Mouse (Mus musculus) layer of hippocampus, adult 2 months (tissue): ENCODE measurements at regions not wholly inside any gene's neighbourhood (a gene's known extent, or its start where the extent isn't known, plus 50 kb on each side); places are given as distances from the start of the nearest gene placed in this dataset.

Source experiments
- DNase-seq, 2 experiments: peaks; one replicate each; pipeline ENCODE4 v3.0.0; 2022; ENCODE audit warnings: low spot score in 2 of 2
- H3K27ac ChIP-seq: fragments of 200-600 bp; 2 replicates; pipeline ENCODE4 v1.8.1; 2022
- H3K4me3 ChIP-seq: fragments of 200-600 bp; 2 replicates; pipeline ENCODE4 v1.8.1; 2022; ENCODE audit warnings: mild to moderate bottlenecking
- CTCF ChIP-seq: fragments of 200-600 bp; conservative IDR thresholded peaks from 2 replicates; pipeline ENCODE4 v1.8.1; 2022; ENCODE audit warnings: antibody characterized with exemption, mild to moderate bottlenecking, moderate library complexity

DNA sequence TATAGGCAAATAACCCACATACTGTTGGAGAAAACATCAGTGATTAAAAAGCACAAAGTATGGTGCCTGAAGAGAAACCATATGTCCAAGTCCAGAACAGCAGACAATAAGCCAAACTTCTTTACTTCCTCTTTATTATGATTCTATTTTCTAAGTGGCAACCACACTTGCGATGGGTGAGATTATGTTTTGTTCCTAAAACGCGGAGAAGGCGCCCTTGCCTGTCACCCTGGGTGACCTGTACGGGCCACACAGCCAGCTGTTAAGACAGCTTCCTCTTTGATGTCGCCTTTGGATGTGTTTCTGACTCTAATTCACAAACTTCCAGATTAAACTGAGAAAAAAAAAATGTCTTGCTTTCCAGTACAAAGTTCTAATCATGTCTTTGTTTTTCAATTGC is 83.9 kb upstream of the Sgip1 start:
- Histone ChIP-seq H3K4me3 (no peak overlapping the region), H3K27ac (no peak overlapping the region)
- TF ChIP-seq CTCF: no peak
- DNase-seq: no peak

DNA sequence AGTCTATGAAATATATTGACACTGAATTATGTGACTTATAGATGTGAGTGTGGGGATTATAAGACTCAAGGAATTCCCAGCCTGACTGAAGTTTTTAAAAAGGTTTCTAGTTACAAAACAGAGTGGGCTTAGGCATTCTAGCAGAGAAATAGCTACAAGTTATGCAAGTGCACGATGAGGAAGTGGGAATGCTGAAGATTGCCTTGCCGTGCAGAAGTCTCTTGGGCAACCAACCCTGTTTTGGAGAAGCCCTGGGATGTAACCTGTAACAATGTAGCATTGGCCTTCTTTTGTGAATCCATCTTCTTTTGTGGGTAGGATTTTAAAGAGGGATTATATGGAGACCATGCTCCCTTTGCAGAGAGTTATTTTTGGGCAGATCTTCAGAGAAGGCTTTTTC is 82.5 kb upstream of the Sgip1 start:
- no peak for TF ChIP-seq CTCF
- H3K27ac ChIP-seq: no peak overlapping the region
- no peak for DNase-seq
- H3K4me3 ChIP-seq: no peak overlapping the region

DNA sequence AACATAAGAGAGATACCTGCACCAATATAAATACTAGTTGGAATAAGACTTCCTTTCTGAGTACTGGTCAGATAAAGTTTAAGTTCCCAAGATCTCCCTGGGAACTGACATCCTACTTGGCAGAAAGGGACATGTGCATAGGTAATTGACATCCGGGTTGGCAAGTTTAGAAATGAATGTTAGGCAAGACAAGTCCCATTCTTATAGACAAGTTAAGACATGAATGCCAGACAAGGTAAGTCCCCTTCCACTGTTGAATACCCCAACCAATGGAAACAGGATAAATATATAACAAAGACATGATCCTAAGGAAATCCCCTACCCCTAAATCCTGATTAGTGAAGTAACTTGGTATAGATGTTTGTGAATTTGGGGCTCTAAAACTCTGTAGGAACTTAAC is 77.5 kb upstream of the Sgip1 start:
- H3K27ac ChIP-seq: no peak overlapping the region
- no peak for TF ChIP-seq CTCF
- no peak for DNase-seq
- H3K4me3 ChIP-seq: no peak overlapping the region

DNA sequence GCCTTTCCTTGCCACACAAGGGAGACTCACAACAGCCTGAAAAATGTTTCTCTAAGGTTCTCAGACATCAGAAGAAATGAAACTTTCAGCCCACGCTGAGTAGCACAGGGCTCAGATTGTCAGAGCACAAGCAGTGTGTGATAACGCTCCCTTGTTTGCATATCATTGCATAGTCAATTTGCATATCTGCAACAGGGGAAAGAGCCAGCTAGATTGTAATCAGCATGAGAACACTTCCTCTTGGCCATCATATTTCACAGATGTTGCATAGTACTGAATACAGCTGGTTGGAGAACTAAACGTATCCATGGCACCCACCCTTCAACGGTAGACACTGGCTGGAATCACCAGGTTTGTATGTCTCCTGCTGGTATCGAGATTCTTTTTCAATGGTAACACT is 58.9 kb upstream of the Sgip1 start:
- no peak overlapping the region for H3K4me3 ChIP-seq
- no peak for TF ChIP-seq CTCF
- no peak for DNase-seq
- H3K27ac ChIP-seq: no peak overlapping the region

DNA sequence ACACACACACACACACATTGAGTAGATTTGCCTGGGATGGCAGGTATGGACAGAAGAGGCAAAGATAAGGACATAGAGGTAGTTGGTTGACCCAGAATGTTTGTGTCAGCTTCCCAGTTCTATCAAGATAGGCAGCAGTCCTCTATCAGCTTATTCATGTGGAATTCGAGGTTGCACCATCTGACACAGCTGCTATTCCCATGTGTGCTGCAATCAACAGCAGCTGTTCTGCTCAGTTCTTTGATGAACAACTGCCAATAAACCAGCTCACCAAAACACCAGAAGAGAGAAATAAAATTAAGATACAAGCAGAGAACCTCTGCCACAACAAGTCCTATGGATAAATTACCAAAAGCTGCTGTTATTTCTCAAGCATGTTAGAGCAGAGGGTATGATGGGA is 56.1 kb upstream of the Sgip1 start:
- TF ChIP-seq CTCF: no peak
- Histone ChIP-seq H3K27ac (no peak overlapping the region), H3K4me3 (no peak overlapping the region)
- peak; percentile 58 to 61 for DNase-seq

DNA sequence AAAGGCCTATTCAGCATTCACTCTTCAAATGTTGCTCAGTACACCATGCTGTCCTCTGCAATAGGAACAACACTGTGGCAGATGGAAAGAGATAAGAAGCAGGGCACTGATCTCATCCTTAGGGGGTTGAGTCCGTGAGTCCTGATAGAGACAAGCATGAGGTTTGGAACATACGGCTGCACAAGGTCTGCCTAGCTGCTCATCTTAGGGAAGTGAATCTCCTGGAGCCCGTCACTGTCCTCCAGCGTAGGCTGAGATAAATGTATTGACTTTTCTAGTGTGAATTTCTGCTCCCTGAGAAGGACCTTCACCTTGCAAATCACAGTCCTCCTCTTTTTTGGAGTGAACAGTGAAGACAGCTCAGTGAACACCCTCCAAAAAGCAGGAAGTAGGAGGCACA is 52.7 kb upstream of the Sgip1 start:
- DNase-seq: no peak
- Histone ChIP-seq H3K27ac (no peak overlapping the region), H3K4me3 (no peak overlapping the region)
- no peak for TF ChIP-seq CTCF
